Mouse (Mus musculus) kidney, postnatal 0 days (tissue): Measurements from ENCODE around the gene Gm11077. TPM values are rescaled to one million over a fixed set of nuclear protein-coding genes. Genes with fewer than 3 reads are reported as not detected.

ENCODE experiments used
- ATAC-seq: fragments of 200-750 bp; cut with Nextera tagmentation; replicated peaks from 2 replicates; pipeline ENCODE4 v1.8.0; 2017; ENCODE audit warnings: low read depth, moderate number of reproducible peaks, moderate TSS enrichment, moderate library complexity; ENCODE audit not compliant: low FRiP score
- DNase-seq: peaks from one replicate; pipeline ENCODE4 v3.0.0-alpha.2; 2016; ENCODE audit warnings: low spot score
- H3K27ac ChIP-seq: fragments of 300-500 bp; sonication (generic); 2 replicates; pipeline ENCODE4 v1.5.1; 2014; ENCODE audit warnings: mild to moderate bottlenecking
- H3K27me3 ChIP-seq: fragments of 300-500 bp; sonication (generic); 2 replicates; pipeline ENCODE4 v1.6.1; 2014; ENCODE audit warnings: low read length, mixed read lengths; ENCODE audit not compliant: insufficient read depth
- H3K36me3 ChIP-seq: fragments of 300-500 bp; sonication (generic); 2 replicates; pipeline ENCODE4 v1.6.1; 2014; ENCODE audit warnings: low read length, mixed read lengths; ENCODE audit not compliant: insufficient read depth
- H3K4me1 ChIP-seq: fragments of 300-500 bp; sonication (generic); replicated peaks from 2 replicates; pipeline ENCODE4 v1.6.1; 2014; ENCODE audit warnings: antibody characterized with exemption, low read length, mixed read lengths; ENCODE audit not compliant: insufficient read depth
- H3K4me2 ChIP-seq: fragments of 300-500 bp; sonication (generic); 2 replicates; pipeline ENCODE4 v1.6.1; 2014; ENCODE audit warnings: mild to moderate bottlenecking, low read length, moderate library complexity, mixed read lengths
- H3K4me3 ChIP-seq: fragments of 300-500 bp; sonication (generic); replicated peaks from 2 replicates; pipeline ENCODE4 v1.5.1; 2014; ENCODE audit warnings: low read depth, low read length
- H3K9ac ChIP-seq: fragments of 300-500 bp; sonication (generic); 2 replicates; pipeline ENCODE4 v1.6.1; 2014; ENCODE audit warnings: low read depth, low read length
- H3K9me3 ChIP-seq: fragments of 300-500 bp; sonication (generic); replicated peaks from 2 replicates; pipeline ENCODE4 v1.6.1; 2016; ENCODE audit warnings: low read length, inconsistent platforms, mixed read lengths
- CTCF ChIP-seq: IDR thresholded peaks from 2 replicates; pipeline ENCODE4 v1.5.1; 2016; ENCODE audit warnings: antibody characterized with exemption, low read depth, mild to moderate bottlenecking, moderate library complexity
- WGBS: fragments of 180-500 bp; shearing (Covaris S2); extraction: QIAGEN DNeasy Blood & Tissue Kit; methylation state at CpG from one replicate; pipeline ENCODE4 v1.1.7; 2014; 5-methylcytosine and 5-hydroxymethylcytosine counted together
- polyA plus RNA-seq: library from polyadenylated mRNA; unstranded; fragments of >200 nt; fragmentation: Nextera tagmentation; extraction: Ambion mirVana; gene quantifications from 2 replicates; pipeline ENCODE4 v1.2.1, GENCODE M21; 2015

The Gm11077 gene
- polyA plus RNA-seq, 1 experiment from 2014 or later: not detected

- H3K9ac ChIP-seq: no peak overlapping the region
- no peaks in the 10 kb centered on the region for H3K4me1 ChIP-seq
- H3K4me3 ChIP-seq: no peak overlapping the region
- DNase-seq (no peak), ATAC-seq (no peak)
- no peak overlapping the region for H3K4me2 ChIP-seq
- H3K27me3 ChIP-seq: no peaks in the 10 kb centered on the region
- TF ChIP-seq CTCF: no peak
- H3K36me3 ChIP-seq: no peaks in the 10 kb centered on the region
- H3K9me3 ChIP-seq: no peaks in the 10 kb centered on the region
- WGBS: 39% methylated on average over 12 of the region's 12 CpGs
- H3K27ac ChIP-seq: no peak overlapping the region
These were observed 32.7 kb upstream of the Gm11077 start for GRCm38 (mm10) chr6:140696192-140696879.

GRCm38 (mm10) chr6:140697994-140698393, 31.1 kb upstream of the Gm11077 start:
- no peak overlapping the region for H3K9ac ChIP-seq
- WGBS: 86% methylated on average over 11 of the region's 11 CpGs
- no peak for TF ChIP-seq CTCF
- H3K36me3 ChIP-seq: no peaks in the 10 kb centered on the region
- ATAC-seq (no peak), DNase-seq (no peak)
- no peak overlapping the region for H3K4me2 ChIP-seq
- H3K4me1 ChIP-seq: no peaks in the 10 kb centered on the region
- H3K4me3 ChIP-seq: no peak overlapping the region
- no peak overlapping the region for H3K27ac ChIP-seq
- H3K9me3 ChIP-seq: no peaks in the 10 kb centered on the region
- H3K27me3 ChIP-seq: no peaks in the 10 kb centered on the region

- no peak overlapping the region for H3K9ac ChIP-seq
- TF ChIP-seq CTCF: no peak
- ATAC-seq (no peak), DNase-seq (no peak)
- H3K36me3 ChIP-seq: no peaks in the 10 kb centered on the region
- no peak overlapping the region for H3K27ac ChIP-seq
- 92% methylated on average over 1 of the region's 1 CpGs for WGBS
- H3K9me3 ChIP-seq: no peaks in the 10 kb centered on the region
- H3K4me2 ChIP-seq: no peak overlapping the region
- no peaks in the 10 kb centered on the region for H3K4me1 ChIP-seq
- H3K4me3 ChIP-seq: no peak overlapping the region
- H3K27me3 ChIP-seq: no peaks in the 10 kb centered on the region
These were observed 30.5 kb upstream of the Gm11077 start for GRCm38 (mm10) chr6:140698596-140698995.

- H3K27ac ChIP-seq: no peak overlapping the region
- 54% methylated on average over 6 of the region's 6 CpGs for WGBS
- H3K4me1 ChIP-seq: no peaks in the 10 kb centered on the region
- TF ChIP-seq CTCF: no peak
- no peak overlapping the region for H3K4me2 ChIP-seq
- no peaks in the 10 kb centered on the region for H3K27me3 ChIP-seq
- H3K4me3 ChIP-seq: no peak overlapping the region
- ATAC-seq: no peak
- DNase-seq: no peak
- H3K9ac ChIP-seq: no peak overlapping the region
- no peaks in the 10 kb centered on the region for H3K36me3 ChIP-seq
- no peaks in the 10 kb centered on the region for H3K9me3 ChIP-seq
These were observed 27.8 kb upstream of the Gm11077 start for GRCm38 (mm10) chr6:140701259-140701658.

GRCm38 (mm10) chr6:140705132-140705531, 24.0 kb upstream of the Gm11077 start:
- no peaks in the 10 kb centered on the region for H3K9me3 ChIP-seq
- no peaks in the 10 kb centered on the region; the same call in 1 of the 2 replicates for H3K4me1 ChIP-seq
- H3K9ac ChIP-seq: no peak overlapping the region
- no peak overlapping the region for H3K27ac ChIP-seq
- H3K4me2 ChIP-seq: 0 out of 2 replicates have a peak overlapping the region, but pooled peaks have one; percentile 0
- no peak for TF ChIP-seq CTCF
- H3K4me3 ChIP-seq: no peak overlapping the region
- no peak for DNase-seq
- no peak for ATAC-seq
- H3K36me3 ChIP-seq: no peaks in the 10 kb centered on the region
- H3K27me3 ChIP-seq: no peaks in the 10 kb centered on the region
- 47% methylated on average over 10 of the region's 10 CpGs for WGBS

GRCm38 (mm10) chr6:140706056-140706455, 23.0 kb upstream of the Gm11077 start:
- no peak for ATAC-seq
- H3K4me2 ChIP-seq: no peak overlapping the region
- H3K4me3 ChIP-seq: no peak overlapping the region
- TF ChIP-seq CTCF: peak; percentile 34; the same call in 1 of the 2 replicates
- H3K9me3 ChIP-seq: no peaks in the 10 kb centered on the region
- no peaks in the 10 kb centered on the region for H3K36me3 ChIP-seq
- no peak overlapping the region for H3K27ac ChIP-seq
- DNase-seq: no peak
- no peaks in the 10 kb centered on the region for H3K27me3 ChIP-seq
- H3K4me1 ChIP-seq: no peaks in the 10 kb centered on the region; the same call in 1 of the 2 replicates
- no peak overlapping the region for H3K9ac ChIP-seq
- 93% methylated on average over 5 of the region's 5 CpGs for whole genome bisulfite sequencing
